Mouse (Mus musculus) lung, postnatal 14 days (tissue): Measurements from ENCODE around the gene Tifa.
A peak's percentile ranks its signal among the peaks of the same experiment; 100 is the strongest.

Experiments used
- DNase-seq: peaks from one replicate; pipeline ENCODE4 v3.0.0; 2021

Gene Tifa

GRCm38 (mm10) chr3:127871575-127871974 is 82.0 kb downstream of the Tifa start:
- peak; percentile 17 for DNase-seq

GRCm38 (mm10) chr3:127874254-127874883 is 84.8 kb downstream of the Tifa start:
- DNase-seq = no peak

GRCm38 (mm10) chr3:127875059-127875458 is 85.5 kb downstream of the Tifa start:
- DNase-seq = no peak

GRCm38 (mm10) chr3:127875509-127875908 is 85.9 kb downstream of the Tifa start:
- no peak for DNase-seq

GRCm38 (mm10) chr3:127879968-127880367 is 90.4 kb downstream of the Tifa start:
- DNase-seq = no peak

GRCm38 (mm10) chr3:127881684-127882083 is 92.1 kb downstream of the Tifa start:
- DNase-seq = no peak
